Mouse (Mus musculus) right cerebral cortex, postnatal 10 days (tissue): ENCODE data around the gene Naa15.

ENCODE experiments used
- DNase-seq, 2 experiments: peaks; one replicate each; pipeline ENCODE4 v3.0.0; 2021; ENCODE audit warnings: low spot score in 2 of 2

The Naa15 gene

DNA sequence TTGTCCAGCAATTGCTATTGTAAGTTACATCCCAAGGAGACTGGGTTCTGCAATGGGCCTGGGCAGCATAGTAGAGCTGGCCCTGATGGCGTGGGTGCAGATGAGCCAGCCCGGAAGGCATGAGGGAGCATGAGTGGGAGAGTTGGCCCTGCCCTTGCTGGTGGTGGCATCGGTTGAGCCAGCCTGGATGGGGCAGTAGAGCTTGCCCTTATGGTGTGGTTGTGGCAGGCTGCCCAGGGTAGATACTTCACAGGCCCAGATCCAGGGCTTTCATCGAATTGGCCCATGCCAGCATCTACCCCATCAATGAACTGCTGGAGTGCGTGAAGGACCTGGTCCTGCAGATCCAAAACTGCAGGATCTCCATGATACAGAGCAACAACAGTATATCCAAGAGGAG, 97.0 kb downstream of the Naa15 start:
- no peak for DNase-seq

DNA sequence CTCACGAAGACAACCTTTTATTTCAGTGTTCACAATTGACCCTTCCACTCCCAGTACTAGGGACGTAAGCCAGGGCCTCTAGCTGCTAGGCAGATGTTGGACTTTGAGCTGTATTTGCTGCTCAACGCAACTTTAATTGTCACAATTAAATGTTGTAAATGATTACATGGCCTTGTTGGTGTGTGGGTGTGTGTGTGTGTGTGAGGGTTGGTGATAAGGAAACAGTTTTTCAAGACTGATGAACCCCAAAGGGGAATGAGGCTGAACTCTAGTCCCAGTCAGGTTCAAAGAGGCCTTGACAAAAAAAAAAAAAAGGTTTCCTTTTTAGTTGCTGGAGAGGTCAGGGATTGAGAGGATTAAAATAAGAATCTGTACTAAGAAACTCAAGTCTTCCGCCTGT, 102.5 kb downstream of the Naa15 start:
- DNase-seq: no peak

GRCm38 (mm10) chr3:51517878-51518762, 103.2 kb downstream of the Naa15 start:
- no peak for DNase-seq

DNA sequence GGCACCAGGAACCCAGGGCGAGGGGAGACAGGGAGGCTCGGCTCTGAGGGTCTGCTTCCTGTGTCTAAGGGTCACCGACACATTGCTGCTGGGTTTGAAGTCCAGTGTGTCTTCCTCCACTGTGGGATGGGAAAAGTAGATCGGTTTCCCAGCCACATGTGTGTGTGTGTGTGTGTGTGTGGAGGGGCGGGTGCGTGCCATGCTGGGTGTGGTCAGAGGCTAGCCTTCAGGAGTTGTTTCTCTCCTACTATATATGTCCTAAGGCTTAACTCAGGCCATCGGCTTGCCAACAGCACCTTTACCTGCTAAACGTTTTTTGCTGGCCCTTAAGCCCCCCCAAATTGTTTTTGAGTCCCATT, 103.8 kb downstream of the Naa15 start:
- no peak for DNase-seq

- no peak for DNase-seq
Measured at GRCm38 (mm10) chr3:51521262-51521661, 106.3 kb downstream of the Naa15 start.

DNA sequence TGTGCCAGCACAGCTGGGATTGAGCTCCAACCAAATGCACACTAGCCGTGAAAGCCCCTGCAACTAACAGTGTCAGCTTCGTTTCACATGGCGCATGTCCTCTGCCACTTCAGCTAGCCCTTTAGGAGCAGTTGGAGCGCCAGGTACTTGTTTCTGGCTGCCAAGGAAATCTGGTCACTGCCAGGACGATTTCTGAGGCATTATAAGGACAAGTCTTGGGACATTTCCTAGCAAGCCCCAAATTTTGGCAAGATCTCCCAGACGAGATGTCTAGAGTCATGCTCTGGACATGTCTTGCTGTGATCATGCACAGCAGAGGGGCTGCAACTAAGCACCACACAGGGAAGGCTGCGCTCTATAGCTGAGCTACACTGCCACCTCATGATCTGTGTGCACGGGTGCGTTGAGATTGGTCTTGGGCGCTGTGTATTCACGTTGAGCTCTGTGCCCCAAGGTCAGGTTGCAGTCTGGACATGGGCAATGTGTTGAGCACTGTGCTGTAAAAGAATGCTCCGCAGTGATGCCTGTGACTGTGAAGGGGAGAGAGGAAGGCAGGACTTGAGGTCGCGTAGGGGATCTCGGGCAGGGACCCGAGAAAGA, 110.3 kb downstream of the Naa15 start:
- no peak for DNase-seq
